Mouse (Mus musculus): ENCODE results near the gene Hoxa11. TPM values are rescaled to one million over a fixed set of nuclear protein-coding genes. Genes with fewer than 3 reads are reported as not detected.

Gene Hoxa11
- polyA plus RNA-seq, 1 experiment from 2014 or later, result not detected

GRCm38 (mm10) chr6:52237346-52238154 lies 8.1 kb downstream of the Hoxa11 start:
- DNase-seq, result no peak
- H3K9ac ChIP-seq (replicated peaks; ENCODE audit: low read length), result no peak overlapping the region
- H3K9me3 ChIP-seq (ENCODE audit: control insufficient read depth, low read length), result no peaks in the 10 kb centered on the region
- 7% methylated on average over 10 of the region's 10 CpGs for WGBS
- no peaks in the 10 kb centered on the region for H3K4me1 ChIP-seq (ENCODE audit: control insufficient read depth, insufficient read depth, low read length)
- no peak overlapping the region for H3K4me2 ChIP-seq (ENCODE audit: low read length)
- no peak overlapping the region for H3K4me3 ChIP-seq (replicated peaks; ENCODE audit: low read depth, low read length)
- H3K36me3 ChIP-seq (ENCODE audit: control insufficient read depth, insufficient read depth, low read length), result no peaks in the 10 kb centered on the region
- peaks cover 99% of the 10 kb centered on the region for H3K27me3 ChIP-seq (ENCODE audit: control insufficient read depth, insufficient read depth, low read length)
- no peak for ATAC-seq (ENCODE audit: low FRiP score, low TSS enrichment)
- H3K27ac ChIP-seq (replicated peaks; ENCODE audit: low read depth, low read length), result no peak overlapping the region

GRCm38 (mm10) chr6:52236806-52237205 lies 8.8 kb downstream of the Hoxa11 start:
- no peak overlapping the region for H3K27ac ChIP-seq (replicated peaks; ENCODE audit: low read depth, low read length)
- no peak for ATAC-seq (ENCODE audit: low FRiP score, low TSS enrichment)
- no peaks in the 10 kb centered on the region for H3K36me3 ChIP-seq (ENCODE audit: control insufficient read depth, insufficient read depth, low read length)
- no peak overlapping the region for H3K9ac ChIP-seq (replicated peaks; ENCODE audit: low read length)
- 6% methylated on average over 3 of the region's 3 CpGs for WGBS
- DNase-seq, result no peak
- no peak overlapping the region for H3K4me3 ChIP-seq (replicated peaks; ENCODE audit: low read depth, low read length)
- no peaks in the 10 kb centered on the region for H3K4me1 ChIP-seq (ENCODE audit: control insufficient read depth, insufficient read depth, low read length)
- no peaks in the 10 kb centered on the region for H3K9me3 ChIP-seq (ENCODE audit: control insufficient read depth, low read length)
- peaks cover 99% of the 10 kb centered on the region for H3K27me3 ChIP-seq (ENCODE audit: control insufficient read depth, insufficient read depth, low read length)
- H3K4me2 ChIP-seq (ENCODE audit: low read length), result no peak overlapping the region

- DNase-seq (no peak), ATAC-seq (ENCODE audit: low FRiP score, low TSS enrichment) (no peak)
- Histone ChIP-seq H3K36me3 (ENCODE audit: control insufficient read depth, insufficient read depth, low read length) (no peaks in the 10 kb centered on the region), H3K27ac (replicated peaks; ENCODE audit: low read depth, low read length) (no peak overlapping the region), H3K4me3 (replicated peaks; ENCODE audit: low read depth, low read length) (no peak overlapping the region), H3K9me3 (ENCODE audit: control insufficient read depth, low read length) (no peaks in the 10 kb centered on the region), H3K9ac (replicated peaks; ENCODE audit: low read length) (no peak overlapping the region), H3K27me3 (ENCODE audit: control insufficient read depth, insufficient read depth, low read length) (peaks cover 97% of the 10 kb centered on the region), H3K4me2 (ENCODE audit: low read length) (no peak overlapping the region), H3K4me1 (ENCODE audit: control insufficient read depth, insufficient read depth, low read length) (no peaks in the 10 kb centered on the region)
- WGBS, result 18% methylated on average over 6 of the region's 6 CpGs
These were observed 9.7 kb downstream of the Hoxa11 start for GRCm38 (mm10) chr6:52235866-52236265.

DNA sequence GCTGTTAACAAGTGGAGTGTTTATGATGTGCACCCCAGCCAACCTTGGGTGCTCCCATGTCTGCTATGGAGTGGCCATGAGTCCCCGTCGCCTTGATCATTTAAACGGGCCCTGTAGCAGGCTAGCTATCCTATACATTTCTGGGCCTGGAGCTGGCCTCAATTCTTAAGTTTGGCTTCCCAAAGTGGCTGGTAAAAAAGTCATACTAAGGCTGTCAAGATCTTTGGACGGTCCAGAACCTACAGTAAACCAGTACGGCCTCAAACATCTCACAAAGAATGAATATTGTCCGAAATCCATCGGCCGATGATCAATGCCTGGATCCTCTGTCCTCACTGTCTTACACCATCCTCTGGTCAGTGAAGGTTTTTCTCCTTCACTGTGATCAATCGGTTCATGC lies 10.3 kb downstream of the Hoxa11 start:
- 30% methylated on average over 9 of the region's 9 CpGs for WGBS
- no peaks in the 10 kb centered on the region for H3K36me3 ChIP-seq (ENCODE audit: control insufficient read depth, insufficient read depth, low read length)
- H3K4me1 ChIP-seq (ENCODE audit: control insufficient read depth, insufficient read depth, low read length), result no peaks in the 10 kb centered on the region
- H3K9ac ChIP-seq (replicated peaks; ENCODE audit: low read length), result no peak overlapping the region
- H3K4me3 ChIP-seq (replicated peaks; ENCODE audit: low read depth, low read length), result no peak overlapping the region
- H3K27ac ChIP-seq (replicated peaks; ENCODE audit: low read depth, low read length), result no peak overlapping the region
- DNase-seq (no peak), ATAC-seq (ENCODE audit: low FRiP score, low TSS enrichment) (no peak)
- H3K27me3 ChIP-seq (ENCODE audit: control insufficient read depth, insufficient read depth, low read length), result peaks cover 97% of the 10 kb centered on the region
- H3K9me3 ChIP-seq (ENCODE audit: control insufficient read depth, low read length), result no peaks in the 10 kb centered on the region
- H3K4me2 ChIP-seq (ENCODE audit: low read length), result no peak overlapping the region

DNA sequence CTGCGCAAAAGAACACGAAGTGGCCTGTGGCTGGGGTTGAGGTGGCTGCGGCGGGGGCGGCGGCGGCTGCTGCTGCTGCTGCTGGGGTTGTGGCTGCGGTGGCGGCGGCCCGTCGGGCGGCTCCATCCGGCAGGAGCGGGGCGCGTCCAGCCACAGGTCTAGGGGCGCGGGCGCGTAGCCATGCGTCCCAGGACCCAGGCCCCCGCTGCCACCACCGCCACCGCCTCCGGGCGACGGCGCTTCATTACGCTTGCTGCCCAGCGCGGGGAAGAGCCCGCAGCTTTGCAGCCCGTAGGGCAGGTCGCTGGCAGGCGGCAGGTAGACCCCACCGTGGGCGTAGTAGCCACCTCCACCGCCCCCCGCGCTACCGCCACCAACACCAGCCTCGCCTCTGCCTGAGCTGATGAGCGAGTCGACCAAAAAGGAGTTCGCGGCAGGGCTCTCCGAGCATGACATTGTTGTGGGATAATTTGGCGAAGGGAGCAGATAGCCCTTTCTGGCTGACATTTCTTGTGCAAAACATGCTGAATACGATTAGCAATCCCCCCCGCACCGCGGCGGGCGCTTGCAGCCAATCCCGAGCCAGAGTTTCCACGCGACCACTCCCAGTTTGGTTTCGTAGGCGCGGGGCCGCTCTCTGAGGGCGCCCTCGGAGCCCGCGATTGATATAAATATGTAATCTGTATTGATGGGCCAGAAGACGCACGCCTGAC lies 11.0 kb downstream of the Hoxa11 start:
- H3K4me1 ChIP-seq (ENCODE audit: control insufficient read depth, insufficient read depth, low read length), result no peaks in the 10 kb centered on the region
- WGBS, result 2% methylated on average over 67 of the region's 68 CpGs
- no peak for ATAC-seq (ENCODE audit: low FRiP score, low TSS enrichment)
- no peak overlapping the region for H3K9ac ChIP-seq (replicated peaks; ENCODE audit: low read length)
- H3K9me3 ChIP-seq (ENCODE audit: control insufficient read depth, low read length), result no peaks in the 10 kb centered on the region
- H3K4me3 ChIP-seq (replicated peaks; ENCODE audit: low read depth, low read length), result no peak overlapping the region
- no peak for DNase-seq
- H3K27ac ChIP-seq (replicated peaks; ENCODE audit: low read depth, low read length), result no peak overlapping the region
- H3K4me2 ChIP-seq (ENCODE audit: low read length), result no peak overlapping the region
- H3K27me3 ChIP-seq (ENCODE audit: control insufficient read depth, insufficient read depth, low read length), result peaks cover 97% of the 10 kb centered on the region
- H3K36me3 ChIP-seq (ENCODE audit: control insufficient read depth, insufficient read depth, low read length), result no peaks in the 10 kb centered on the region

DNA sequence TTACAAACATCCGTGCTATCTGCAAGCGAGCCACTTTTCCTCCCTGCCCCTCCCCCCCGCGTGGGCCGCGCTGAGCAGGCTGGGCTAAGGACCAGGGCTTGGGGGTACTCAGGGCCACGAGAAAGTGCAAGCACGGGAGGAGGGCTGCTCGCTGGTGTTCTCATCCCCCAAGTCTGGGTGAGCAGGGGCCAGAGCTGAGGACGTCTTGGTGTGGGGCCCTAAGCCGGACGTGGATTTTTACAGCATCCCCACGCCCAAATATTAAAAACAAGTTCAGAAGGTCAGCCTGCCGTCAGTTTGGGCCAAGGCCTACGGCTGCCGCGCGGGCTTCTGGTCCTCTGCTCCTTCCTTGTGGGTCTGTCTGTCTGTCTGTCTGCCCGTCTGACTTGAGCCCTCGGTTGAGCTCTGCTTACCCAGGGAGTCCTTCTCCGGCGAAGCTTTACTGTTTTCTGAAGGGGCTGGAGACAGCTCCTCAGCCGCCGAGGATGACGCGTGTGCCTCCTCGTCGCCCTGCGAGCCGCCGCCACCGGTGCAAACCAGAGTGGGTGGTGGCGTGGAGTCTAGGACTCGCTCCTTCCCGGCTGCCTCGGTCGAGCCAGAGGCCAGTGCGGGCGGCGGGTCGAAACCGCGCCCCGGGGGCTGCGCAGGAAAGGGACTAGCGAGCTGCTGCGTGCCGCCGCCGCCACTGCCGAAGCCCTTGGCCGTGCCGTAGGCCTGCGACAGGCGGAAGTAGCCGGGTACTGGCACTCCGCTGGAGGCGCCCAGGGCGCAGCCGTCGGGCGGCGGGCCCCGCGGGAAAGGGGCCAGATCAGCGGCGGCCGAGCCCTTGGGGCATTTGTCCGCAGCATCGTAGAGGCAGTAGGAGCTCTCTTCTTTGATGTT lies 11.8 kb downstream of the Hoxa11 start:
- H3K9me3 ChIP-seq (ENCODE audit: control insufficient read depth, low read length), result no peaks in the 10 kb centered on the region
- no peak overlapping the region for H3K9ac ChIP-seq (replicated peaks; ENCODE audit: low read length)
- no peak overlapping the region for H3K27ac ChIP-seq (replicated peaks; ENCODE audit: low read depth, low read length)
- H3K4me1 ChIP-seq (ENCODE audit: control insufficient read depth, insufficient read depth, low read length), result no peaks in the 10 kb centered on the region
- H3K36me3 ChIP-seq (ENCODE audit: control insufficient read depth, insufficient read depth, low read length), result no peaks in the 10 kb centered on the region
- ATAC-seq (ENCODE audit: low FRiP score, low TSS enrichment) (no peak), DNase-seq (no peak)
- peaks cover 98% of the 10 kb centered on the region for H3K27me3 ChIP-seq (ENCODE audit: control insufficient read depth, insufficient read depth, low read length)
- under 1% methylated on average over 70 of the region's 70 CpGs for WGBS
- H3K4me3 ChIP-seq (replicated peaks; ENCODE audit: low read depth, low read length), result no peak overlapping the region
- no peak overlapping the region for H3K4me2 ChIP-seq (ENCODE audit: low read length)

- H3K27ac ChIP-seq (replicated peaks; ENCODE audit: low read depth, low read length), result no peak overlapping the region
- no peaks in the 10 kb centered on the region for H3K4me1 ChIP-seq (ENCODE audit: control insufficient read depth, insufficient read depth, low read length)
- no peak overlapping the region for H3K4me2 ChIP-seq (ENCODE audit: low read length)
- H3K9me3 ChIP-seq (ENCODE audit: control insufficient read depth, low read length), result no peaks in the 10 kb centered on the region
- no peak overlapping the region for H3K4me3 ChIP-seq (replicated peaks; ENCODE audit: low read depth, low read length)
- H3K9ac ChIP-seq (replicated peaks; ENCODE audit: low read length), result no peak overlapping the region
- peaks cover 96% of the 10 kb centered on the region for H3K27me3 ChIP-seq (ENCODE audit: control insufficient read depth, insufficient read depth, low read length)
- H3K36me3 ChIP-seq (ENCODE audit: control insufficient read depth, insufficient read depth, low read length), result no peaks in the 10 kb centered on the region
- DNase-seq, result no peak
- 2% methylated on average over 23 of the region's 23 CpGs for WGBS
- ATAC-seq (ENCODE audit: low FRiP score, low TSS enrichment), result no peak
These were observed 12.5 kb downstream of the Hoxa11 start for GRCm38 (mm10) chr6:52232984-52233545.

DNA sequence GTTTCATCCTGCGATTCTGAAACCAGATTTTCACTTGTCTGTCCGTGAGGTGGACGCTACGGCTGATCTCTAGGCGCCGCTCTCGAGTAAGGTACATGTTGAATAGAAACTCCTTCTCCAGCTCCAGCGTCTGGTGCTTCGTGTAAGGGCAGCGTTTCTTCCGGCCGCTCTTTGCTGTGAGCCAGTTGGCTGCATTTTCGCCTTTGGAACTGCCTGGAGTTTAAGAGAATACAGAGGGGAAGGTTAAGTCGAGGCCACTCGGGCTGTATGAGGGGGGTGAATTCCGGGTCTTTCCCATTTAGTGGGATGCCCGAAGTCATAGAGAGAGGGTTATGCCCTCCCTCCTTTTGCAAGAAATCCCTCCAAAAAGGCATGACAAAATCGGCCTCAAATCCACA lies 13.0 kb downstream of the Hoxa11 start:
- no peak for DNase-seq

More for the DNA sequence above, 13.0 kb downstream of the Hoxa11 start:
- Histone ChIP-seq H3K4me2 (ENCODE audit: low read length) (no peak overlapping the region), H3K27me3 (ENCODE audit: control insufficient read depth, insufficient read depth, low read length) (peaks cover 96% of the 10 kb centered on the region), H3K27ac (replicated peaks; ENCODE audit: low read depth, low read length) (no peak overlapping the region), H3K4me3 (replicated peaks; ENCODE audit: low read depth, low read length) (no peak overlapping the region), H3K9me3 (ENCODE audit: control insufficient read depth, low read length) (no peaks in the 10 kb centered on the region), H3K36me3 (ENCODE audit: control insufficient read depth, insufficient read depth, low read length) (no peaks in the 10 kb centered on the region), H3K9ac (replicated peaks; ENCODE audit: low read length) (no peak overlapping the region), H3K4me1 (ENCODE audit: control insufficient read depth, insufficient read depth, low read length) (no peaks in the 10 kb centered on the region)
- no peak for ATAC-seq (ENCODE audit: low FRiP score, low TSS enrichment)
- 1% methylated on average over 18 of the region's 18 CpGs for WGBS

Data from midbrain, embryonic 14.5 days (tissue).